Mouse (Mus musculus): Measurements from ENCODE around the gene Ugt1a6b.

- TF ChIP-seq CTCF (IDR thresholded peaks at IDR 0.05; ENCODE audit: low read depth) (no peak), EP300 (optimal IDR thresholded peaks at IDR 0.05) (no peak)
Measured at GRCm38 (mm10) chr1:88070495-88070894, 32.6 kb upstream of the Ugt1a6b start, which contains the start of gene Ugt1a9.
